Mouse (Mus musculus) T-helper 1 cell (primary cell): ENCODE results near the gene Slc7a4.

Experiments used
- in situ Hi-C: fragments of 300-600 bp; cut with MboI, MseI; formaldehyde crosslinking; loops from one replicate; pipeline ENCODE4 v1.15.1; 2025; ENCODE audit warnings: high pct_unique_total_duplicates

Slc7a4 gene

GRCm38 (mm10) chr16:17561751-17562208, 21.2 kb downstream of the Slc7a4 start, which contains the start of gene P2rx6:
Gene P2rx6, plus strand, starts transcription at chr16:17561885.
- in situ Hi-C loops = no loop called here

GRCm38 (mm10) chr16:17561128-17561750, 21.8 kb downstream of the Slc7a4 start, which contains the start of gene Lrrc74b:
Gene Lrrc74b, minus strand, starts transcription at chr16:17561247.
- in situ Hi-C loops = no loop called here

- in situ Hi-C loops = loop anchor here (5.0 kb wide), 1 partner anchor 58 kb away; the partner anchor contains the start of gene Smpd4
Observed at GRCm38 (mm10) chr16:17559396-17560027, 23.5 kb downstream of the Slc7a4 start.

DNA sequence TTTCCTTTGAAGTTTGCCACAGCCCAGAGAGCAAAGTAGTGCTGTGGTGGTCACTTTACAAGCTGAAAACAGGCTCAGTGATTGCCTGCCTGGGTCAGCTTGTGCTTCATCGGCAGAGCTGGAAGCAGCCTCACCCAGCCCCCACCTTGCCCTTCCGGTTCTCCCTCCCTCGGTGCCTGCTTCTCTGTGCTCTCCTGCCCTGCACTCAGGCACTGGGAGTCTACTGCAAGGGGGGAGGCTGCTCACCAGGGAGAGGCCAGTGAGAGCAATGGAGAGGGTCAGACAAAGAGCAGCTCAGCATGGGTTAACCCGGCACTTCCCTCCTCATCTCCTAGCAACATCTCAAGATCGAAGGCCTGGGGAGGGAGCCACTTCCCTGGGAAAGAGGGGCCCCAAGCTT, 24.2 kb downstream of the Slc7a4 start:
- in situ Hi-C loops = loop anchor here (5.0 kb wide), 1 partner anchor 58 kb away; the partner anchor contains the start of gene Smpd4

- in situ Hi-C loops = loop anchor here (5.0 kb wide), 1 partner anchor 59 kb away; the partner anchor contains the start of gene Smpd4
Observed at GRCm38 (mm10) chr16:17557947-17558480, 25.0 kb downstream of the Slc7a4 start.

GRCm38 (mm10) chr16:17556907-17557306, 26.1 kb downstream of the Slc7a4 start:
- in situ Hi-C loops = loop anchor here (5.0 kb wide), 1 partner anchor 60 kb away; the partner anchor contains the start of gene Smpd4

DNA sequence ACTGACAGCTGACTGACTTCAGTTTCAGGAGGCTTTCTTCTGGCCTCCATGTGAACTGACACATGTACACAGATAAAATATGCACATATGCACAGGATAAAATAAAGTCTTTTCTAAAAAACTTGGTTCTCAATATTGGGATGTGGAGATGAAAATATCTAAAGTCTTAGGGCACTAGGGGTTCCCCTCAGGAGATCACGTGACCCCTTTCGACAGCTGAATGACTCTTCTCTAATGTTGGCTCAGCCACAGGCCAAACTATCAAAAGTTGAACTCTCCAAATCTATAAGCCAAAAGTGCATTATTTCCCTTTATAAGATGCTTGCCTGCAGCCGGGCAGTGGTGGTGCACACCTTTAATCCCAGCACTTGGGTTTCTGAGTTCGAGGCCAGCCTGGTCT, 26.8 kb downstream of the Slc7a4 start:
- in situ Hi-C loops = loop anchor here (5.0 kb wide), 1 partner anchor 61 kb away; the partner anchor contains the start of gene Smpd4

DNA sequence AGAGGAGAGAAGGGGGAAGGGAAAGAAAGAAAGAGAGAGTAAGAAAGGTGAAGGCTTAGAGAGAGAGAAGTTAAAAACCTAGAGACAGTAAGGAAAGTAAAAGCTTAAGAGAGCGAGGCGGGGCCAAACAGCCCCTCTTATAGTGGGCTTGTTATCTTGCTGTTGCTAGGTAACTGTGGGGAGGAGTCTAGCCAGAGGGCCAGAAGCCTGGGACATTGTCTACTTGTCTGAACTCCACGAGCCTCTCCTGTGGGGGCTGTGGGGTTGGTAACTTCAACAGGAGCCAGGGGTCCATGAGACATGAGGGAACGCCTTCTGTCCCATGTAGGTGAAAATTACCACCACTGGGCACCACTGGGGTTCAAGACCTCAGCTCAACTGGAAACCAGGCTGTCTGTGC, 28.3 kb downstream of the Slc7a4 start:
- in situ Hi-C loops = loop anchor here (5.0 kb wide), 1 partner anchor 63 kb away; the partner anchor contains the start of gene Smpd4

- in situ Hi-C loops = no loop called here
Observed at GRCm38 (mm10) chr16:17553910-17554685, 28.9 kb downstream of the Slc7a4 start.

DNA sequence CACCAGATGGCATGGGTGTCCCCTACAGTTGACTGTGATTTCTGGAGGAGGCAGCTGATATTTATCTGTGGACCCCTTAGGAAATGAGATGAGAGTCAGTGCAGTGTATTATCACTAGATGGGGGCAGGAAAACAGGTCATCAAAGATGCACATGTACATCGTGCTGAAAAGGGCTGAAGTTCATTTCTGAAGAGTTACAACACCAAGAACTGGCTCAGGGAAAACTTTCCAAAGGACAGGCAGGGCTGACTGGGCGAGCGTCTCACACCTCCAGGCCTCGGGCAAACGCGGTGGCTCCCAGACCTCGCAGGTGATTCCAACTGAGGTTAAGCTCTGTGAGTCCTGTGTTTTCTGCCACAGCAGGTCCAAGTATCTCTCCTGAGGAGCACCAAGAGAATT, 30.2 kb downstream of the Slc7a4 start:
- in situ Hi-C loops = no loop called here

- in situ Hi-C loops = no loop called here
Observed at GRCm38 (mm10) chr16:17542632-17543031, 40.4 kb downstream of the Slc7a4 start.

- in situ Hi-C loops = no loop called here
Observed at GRCm38 (mm10) chr16:17536584-17536983, 46.4 kb downstream of the Slc7a4 start.

DNA sequence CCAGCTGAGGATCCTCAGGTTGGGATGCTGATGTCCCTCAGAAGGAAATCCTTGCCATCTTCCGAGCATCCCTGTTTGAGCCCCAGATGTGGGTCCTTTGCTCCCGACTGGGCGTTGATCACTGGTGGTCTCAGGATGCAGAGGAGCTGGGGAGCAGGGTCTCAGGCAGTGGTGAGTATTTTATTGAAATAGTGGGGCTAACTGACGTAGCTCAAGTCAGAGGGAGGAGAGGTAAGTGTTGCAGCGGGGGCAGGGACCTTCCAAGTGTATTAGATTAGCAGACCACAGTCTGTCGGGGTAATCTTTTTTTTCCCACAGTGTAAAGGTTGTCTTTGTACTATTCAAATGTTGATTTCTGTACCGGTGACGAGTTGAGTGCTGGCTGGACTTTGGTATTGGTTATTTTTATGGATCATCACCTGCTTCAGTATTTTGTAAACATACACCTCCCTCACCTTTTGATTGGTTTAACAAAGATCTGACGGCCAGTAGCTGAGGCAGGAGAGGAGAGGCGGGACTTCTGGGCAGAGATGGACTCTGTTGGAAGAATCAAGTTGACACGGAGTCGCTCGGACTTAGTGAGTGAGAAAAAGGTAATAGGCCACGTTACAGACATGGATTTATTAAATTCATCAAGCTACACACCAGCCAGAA, 50.2 kb downstream of the Slc7a4 start:
- in situ Hi-C loops = no loop called here

- in situ Hi-C loops = no loop called here
Observed at GRCm38 (mm10) chr16:17532271-17532670, 50.7 kb downstream of the Slc7a4 start.

- in situ Hi-C loops = no loop called here
Observed at GRCm38 (mm10) chr16:17530640-17531288, 52.2 kb downstream of the Slc7a4 start, which contains the start of gene Thap7. Gene Thap7, minus strand, starts transcription at chr16:17531136.

GRCm38 (mm10) chr16:17529981-17530586, 52.9 kb downstream of the Slc7a4 start:
- in situ Hi-C loops = loop anchor here (10.0 kb wide), 1 partner anchor 715 kb away; the partner anchor contains the start of genes Ranbp1 and Trmt2a

DNA sequence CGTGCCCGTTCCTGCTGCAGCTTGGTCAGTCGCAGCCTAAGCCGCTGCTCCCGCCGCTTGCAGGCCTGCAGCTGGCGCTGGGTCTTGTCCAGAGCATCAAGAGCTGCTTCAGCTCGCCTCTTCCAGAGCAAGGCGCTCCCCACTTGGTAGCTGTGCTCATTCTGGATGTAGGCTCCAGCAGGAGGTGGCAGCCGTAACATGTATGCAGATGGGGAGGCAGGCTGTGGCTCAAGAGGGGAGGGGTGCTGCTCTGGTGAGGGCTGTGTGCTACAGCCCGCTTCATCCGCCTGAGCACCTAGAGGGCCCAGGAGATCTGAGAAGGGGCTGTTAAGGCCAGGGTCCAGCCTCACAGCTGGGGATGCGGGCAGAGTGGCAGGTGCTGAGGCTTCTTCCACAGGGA, 54.7 kb downstream of the Slc7a4 start:
- in situ Hi-C loops = loop anchor here (10.0 kb wide), 1 partner anchor 717 kb away; the partner anchor contains the start of genes Ranbp1 and Trmt2a

GRCm38 (mm10) chr16:17527606-17528005, 55.4 kb downstream of the Slc7a4 start:
- in situ Hi-C loops = loop anchor here (10.0 kb wide), 1 partner anchor 717 kb away; the partner anchor contains the start of genes Ranbp1 and Trmt2a

GRCm38 (mm10) chr16:17526223-17526622, 56.8 kb downstream of the Slc7a4 start:
- in situ Hi-C loops = loop anchor here (10.0 kb wide), 1 partner anchor 719 kb away; the partner anchor contains the start of genes Ranbp1 and Trmt2a

DNA sequence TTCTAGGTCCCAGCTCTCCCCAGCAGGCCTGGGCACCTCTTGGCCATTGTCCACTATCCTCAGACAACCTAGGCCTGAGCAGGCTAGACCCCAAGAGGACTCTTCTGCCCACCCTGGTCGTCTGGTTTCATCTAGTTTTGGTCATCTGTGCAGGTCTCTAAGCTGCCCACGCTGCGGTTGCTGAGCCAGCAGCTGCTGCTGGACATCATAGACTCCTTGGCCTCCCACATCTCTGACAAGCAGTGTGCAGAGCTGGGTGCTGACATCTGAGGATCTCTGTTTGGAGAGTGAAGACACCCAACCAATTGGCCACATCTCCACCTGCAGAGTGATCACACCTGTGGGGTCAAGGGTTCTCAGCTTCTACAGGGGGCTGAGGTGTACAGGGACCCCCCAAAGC, 57.5 kb downstream of the Slc7a4 start:
- in situ Hi-C loops = loop anchor here (10.0 kb wide), 1 partner anchor 719 kb away; the partner anchor contains the start of genes Ranbp1 and Trmt2a
